ENCODE assay signal across 17 mouse cellular contexts in the genomic region with DNA sequence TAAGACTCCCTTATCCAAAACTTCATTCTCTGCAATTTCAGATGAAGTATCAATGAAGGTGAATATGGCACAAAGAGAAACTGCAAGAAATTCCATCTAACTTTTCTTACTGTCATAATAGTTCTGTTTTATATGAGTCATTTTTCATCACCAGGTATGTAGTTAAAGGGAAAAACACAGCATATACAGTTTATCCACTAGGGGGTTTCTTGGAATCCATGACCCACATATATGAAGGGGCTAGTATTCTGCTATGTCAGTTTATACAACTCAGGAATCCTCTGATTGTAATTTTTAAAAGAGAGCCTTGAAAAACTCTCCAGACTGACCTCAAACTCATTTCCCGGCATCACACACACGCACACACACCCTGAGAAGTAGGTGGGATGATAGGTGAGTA. TPM values are rescaled to one million over a fixed set of nuclear protein-coding genes. Genes with fewer than 3 reads are reported as not detected.
DNase-seq lines count a peak whose midpoint lies in the region; ATAC-seq and TF ChIP-seq lines count a peak whose summit lies in the region.
"Had no signal": no experiment of that assay in that cellular context is flagged by ENCODE, and none has a peak within 500 bp of the region (broad histone marks: within the 10 kb centered on the region; RNA-seq: fewer than 3 reads in every experiment).

No protein-coding gene starts in this region.

- H3K36me3 ChIP-seq in forebrain, postnatal 0 days (ENCODE audit: insufficient read depth) = no peaks in the 10 kb centered on the region
- no peaks in the 10 kb centered on the region for H3K36me3 ChIP-seq in forebrain, embryonic 13.5 days (ENCODE audit: poor library complexity, severe bottlenecking)
- peaks cover 5% of the 10 kb centered on the region; the same call in 1 of the 2 replicates for H3K36me3 ChIP-seq in intestine, postnatal 0 days (ENCODE audit: control insufficient read depth, insufficient read depth)
- H3K36me3 ChIP-seq: lung, embryonic 15.5 days; neural tube, embryonic 15.5 days had no signal

- H3K4me1 ChIP-seq in forebrain, postnatal 0 days (ENCODE audit: insufficient read depth) = no peaks in the 10 kb centered on the region; the same call in 1 of the 2 replicates
- H3K4me1 ChIP-seq in forebrain, embryonic 13.5 days = peaks cover 13% of the 10 kb centered on the region
- H3K4me1 ChIP-seq in intestine, postnatal 0 days (replicated peaks; ENCODE audit: control insufficient read depth, insufficient read depth, low read length) = 0 out of 2 replicates have a peak, but pooled peaks cover 6% of the 10 kb centered on the region

- H3K9me3 ChIP-seq in forebrain, postnatal 0 days (ENCODE audit: low read length) = no peaks in the 10 kb centered on the region
- H3K9me3 ChIP-seq in forebrain, embryonic 13.5 days (replicated peaks) = no peaks in the 10 kb centered on the region
- H3K9me3 ChIP-seq in intestine, postnatal 0 days (ENCODE audit: control insufficient read depth) = no peaks in the 10 kb centered on the region
- H3K9me3 ChIP-seq: lung, embryonic 15.5 days; neural tube, embryonic 15.5 days had no signal

- H3K9ac ChIP-seq in forebrain, postnatal 0 days = no peak overlapping the region
- no peak overlapping the region for H3K9ac ChIP-seq in forebrain, embryonic 13.5 days
- no peak overlapping the region for H3K9ac ChIP-seq in intestine, postnatal 0 days (ENCODE audit: low read depth, low read length)
- H3K9ac ChIP-seq: lung, embryonic 15.5 days; neural tube, embryonic 15.5 days had no signal

- DNase-seq in forebrain, postnatal 0 days = no peak
- no peak for DNase-seq in layer of hippocampus, adult 2 months (ENCODE audit: low spot score in 2 of 2)
- no peak for DNase-seq in layer of hippocampus, postnatal 36 days
- peak; percentile 43 for DNase-seq in 3T3-L1 (ENCODE audit: low read depth, low spot score)
- no peak for DNase-seq in spleen, postnatal 14 days (ENCODE audit: low spot score in 2 of 2)
- DNase-seq in yolk sac, embryonic 10.5 days (ENCODE audit: low spot score) = no peak
- DNase-seq: cerebellum, postnatal 14 days; kidney, adult 11 months; kidney, postnatal 25 days; spleen, adult 18-20 months; thymus, postnatal 4 days had no signal

- WGBS in forebrain, postnatal 0 days = 86% methylated on average over 2 of the region's 2 CpGs
- 91% methylated on average over 2 of the region's 2 CpGs for WGBS in forebrain, embryonic 13.5 days
- WGBS in intestine, postnatal 0 days = 50% methylated on average over 2 of the region's 2 CpGs

- peak; percentile 35 for TF ChIP-seq CTCF in forebrain, postnatal 0 days (IDR thresholded peaks at IDR 0.05; ENCODE audit: low read depth)
- TF ChIP-seq CTCF in layer of hippocampus, adult 2 months (conservative IDR thresholded peaks at IDR 0.05) = peak; percentile 56
- peak; percentile 31; the same call in 1 of the 2 replicates for TF ChIP-seq CTCF in intestine, postnatal 0 days (IDR thresholded peaks at IDR 0.05; ENCODE audit: low read depth)

- no peak overlapping the region for H3K27ac ChIP-seq in forebrain, postnatal 0 days (ENCODE audit: low read depth, low read length)
- no peak overlapping the region for H3K27ac ChIP-seq in forebrain, embryonic 13.5 days
- H3K27ac ChIP-seq in layer of hippocampus, adult 2 months = no peak overlapping the region
- H3K27ac ChIP-seq in intestine, postnatal 0 days (ENCODE audit: low read depth, low read length) = no peak overlapping the region
- H3K27ac ChIP-seq: lung, embryonic 15.5 days; neural tube, embryonic 15.5 days had no signal

- no peak for ATAC-seq in forebrain, postnatal 0 days
- no peak for ATAC-seq in forebrain, embryonic 13.5 days
- ATAC-seq in intestine, postnatal 0 days = no peak
- ATAC-seq: Patski had no signal

- H3K4me2 ChIP-seq in forebrain, postnatal 0 days (ENCODE audit: low read depth) = no peak overlapping the region
- no peak overlapping the region for H3K4me2 ChIP-seq in forebrain, embryonic 13.5 days
- peak overlapping the region; percentile 85 for H3K4me2 ChIP-seq in intestine, postnatal 0 days (replicated peaks; ENCODE audit: low read depth)
- H3K4me2 ChIP-seq: neural tube, embryonic 15.5 days had no signal

- H3K27me3 ChIP-seq in forebrain, postnatal 0 days (ENCODE audit: insufficient read depth, low read length) = no peaks in the 10 kb centered on the region
- H3K27me3 ChIP-seq in forebrain, embryonic 13.5 days = peaks cover 16% of the 10 kb centered on the region
- no peaks in the 10 kb centered on the region for H3K27me3 ChIP-seq in intestine, postnatal 0 days (replicated peaks; ENCODE audit: control insufficient read depth, insufficient read depth, low read length)
- H3K27me3 ChIP-seq: lung, embryonic 15.5 days; neural tube, embryonic 15.5 days; Patski had no signal

- H3K4me3 ChIP-seq in forebrain, postnatal 0 days (ENCODE audit: low read depth, low read length) = no peak overlapping the region
- H3K4me3 ChIP-seq in forebrain, embryonic 13.5 days = no peak overlapping the region
- H3K4me3 ChIP-seq in layer of hippocampus, adult 2 months = no peak overlapping the region
- H3K4me3 ChIP-seq in intestine, postnatal 0 days (ENCODE audit: low read depth, low read length) = peak overlapping the region; percentile 21
- H3K4me3 ChIP-seq: lung, embryonic 15.5 days; neural tube, embryonic 15.5 days had no signal

RNA-seq across cellular contexts. Expression of a gene that starts 2.1 kb away (rescaled TPM):
- total RNA-seq in forebrain, postnatal 0 days (2014; rRNA removed) = 1.7 and 3.4 TPM in 2 replicates
- 0.88 and 1.2 TPM in 2 replicates for polyA plus RNA-seq in forebrain, postnatal 0 days (2015; fragmentation: Nextera tagmentation; extraction: Ambion mirVana)
- 1.4 and 1.7 TPM in 2 replicates for polyA plus RNA-seq in forebrain, embryonic 13.5 days (2015; fragmentation: Nextera tagmentation; extraction: Ambion mirVana)
- 1 to 10 TPM; 6.2 to 8.0 TPM for total RNA-seq in layer of hippocampus, adult 2 months (2021)
- 1 to 10 TPM; 7.0 to 7.8 TPM for total RNA-seq in layer of hippocampus, postnatal 36 days (2021)
- 57.2 and 64.1 TPM in 2 replicates for polyA plus RNA-seq in intestine, postnatal 0 days (2015; fragmentation: Nextera tagmentation; extraction: Ambion mirVana)

RNA-seq across cellular contexts. Expression of a gene that starts 32.3 kb away (rescaled TPM):
- 15.7 and 18.3 TPM in 2 replicates for total RNA-seq in forebrain, postnatal 0 days (2014; rRNA removed)
- 20.5 and 20.8 TPM in 2 replicates for polyA plus RNA-seq in forebrain, postnatal 0 days (2015; fragmentation: Nextera tagmentation; extraction: Ambion mirVana)
- 58.6 and 60.1 TPM in 2 replicates for polyA plus RNA-seq in forebrain, embryonic 13.5 days (2015; fragmentation: Nextera tagmentation; extraction: Ambion mirVana)
- 1 to 10 TPM; 6.0 to 9.0 TPM for total RNA-seq in layer of hippocampus, adult 2 months (2021)
- total RNA-seq in layer of hippocampus, postnatal 36 days (2021) = 1 to 10 TPM; 7.3 to 8.0 TPM
- 148 and 156 TPM in 2 replicates for polyA plus RNA-seq in intestine, postnatal 0 days (2015; fragmentation: Nextera tagmentation; extraction: Ambion mirVana)
- polyA plus RNA-seq: erythroblast, embryonic 14.5 days had no signal
